ENCODE assay signal across 25 mouse cellular contexts in genomic region chr10:58209710-58210467, GRCm38 (mm10). TPM values are rescaled to one million over a fixed set of nuclear protein-coding genes. Genes with fewer than 3 reads are reported as not detected.
DNase-seq lines count a peak whose midpoint lies in the region; TF ChIP-seq lines count a peak whose summit lies in the region.
"Had no signal": no experiment of that assay in that cellular context is flagged by ENCODE, and none has a peak within 500 bp of the region (broad histone marks: within the 10 kb centered on the region; RNA-seq: fewer than 3 reads in every experiment).

No protein-coding gene starts in this region.

- no peak overlapping the region for H3K4me3 ChIP-seq in kidney, adult 2 months (ENCODE audit: insufficient read depth, low read depth, low read length)
- H3K4me3 ChIP-seq: embryonic facial prominence, embryonic 13.5 days; embryonic facial prominence, embryonic 15.5 days; erythroblast, embryonic 14.5 days; forebrain, embryonic 10.5 days; forebrain, embryonic 12.5 days had no signal

- TF ChIP-seq POLR2A in kidney, adult 2 months (IDR thresholded peaks at IDR 0.05; ENCODE audit: low read depth, low read length), result no peak

- H3K27ac ChIP-seq in kidney, adult 2 months (ENCODE audit: insufficient read depth, low read depth, low read length), result no peak overlapping the region
- H3K27ac ChIP-seq: embryonic facial prominence, embryonic 13.5 days; embryonic facial prominence, embryonic 15.5 days; forebrain, embryonic 10.5 days; forebrain, embryonic 12.5 days had no signal

- no peaks in the 10 kb centered on the region for H3K4me1 ChIP-seq in kidney, adult 2 months (ENCODE audit: control insufficient read depth, insufficient read depth, low read length)
- H3K4me1 ChIP-seq: embryonic facial prominence, embryonic 13.5 days; embryonic facial prominence, embryonic 15.5 days; forebrain, embryonic 10.5 days; forebrain, embryonic 12.5 days had no signal

- TF ChIP-seq CTCF in kidney, adult 2 months (conservative IDR thresholded peaks at IDR 0.05; ENCODE audit: insufficient read depth, insufficient read length, low read depth, low read length), result no peak

- WGBS in kidney, adult 2 months, result 73% methylated on average over 2 of the region's 2 CpGs

- no peaks in the 10 kb centered on the region for H3K27me3 ChIP-seq in kidney, adult 2 months (replicated peaks; ENCODE audit: control insufficient read depth, insufficient read depth, low read length)
- H3K27me3 ChIP-seq: embryonic facial prominence, embryonic 13.5 days; embryonic facial prominence, embryonic 15.5 days; forebrain, embryonic 12.5 days had no signal

- no peaks in the 10 kb centered on the region for H3K36me3 ChIP-seq in kidney, adult 2 months (ENCODE audit: control insufficient read depth, insufficient read depth, low read length)
- H3K36me3 ChIP-seq: embryonic facial prominence, embryonic 13.5 days; embryonic facial prominence, embryonic 15.5 days; forebrain, embryonic 10.5 days; forebrain, embryonic 12.5 days had no signal

- DNase-seq in kidney, adult 2 months, result peak; percentile 19
- DNase-seq in kidney, postnatal 10 days, result no peak
- DNase-seq in spleen, postnatal 4 days (ENCODE audit: low spot score in 2 of 2), result peak; percentile 16 to 69
- DNase-seq in spleen, postnatal 14 days (ENCODE audit: low spot score in 2 of 2), result no peak
- no peak for DNase-seq in urinary bladder, postnatal 36 days (ENCODE audit: low spot score in 2 of 2)
- DNase-seq: adrenal gland, adult 2 months; adrenal gland, postnatal 10 days; adrenal gland, postnatal 25 days; cerebellum, adult 11 months; cerebellum, adult 18-20 months; cerebellum, adult 8-10 months; cerebellum, adult 9-11 months; cerebellum, postnatal 14 days; cerebellum, postnatal 36 days; embryo, embryonic 11 days had no signal

RNA-seq across cellular contexts. Expression of gene AW822073, which starts 14.8 kb away (rescaled TPM):
- polyA plus RNA-seq in kidney, adult 2 months (2012; rRNA removed), result not detected in 2 replicates
- polyA plus RNA-seq: adrenal gland, adult 2 months; brain, embryonic 14.5 days; C2C12; embryonic facial prominence, embryonic 11.5 days; embryonic facial prominence, embryonic 13.5 days; embryonic facial prominence, embryonic 15.5 days; erythroblast, embryonic 14.5 days; forebrain, embryonic 10.5 days; forebrain, embryonic 12.5 days; forebrain, embryonic 14.5 days; forebrain, embryonic 16.5 days had no signal

RNA-seq across cellular contexts. Expression of gene Duxf3, which starts 22.6 kb away (rescaled TPM):
- polyA plus RNA-seq in kidney, adult 2 months (2012; rRNA removed), result not detected in 2 replicates
- polyA plus RNA-seq: adrenal gland, adult 2 months; brain, embryonic 14.5 days; C2C12; embryonic facial prominence, embryonic 11.5 days; embryonic facial prominence, embryonic 13.5 days; embryonic facial prominence, embryonic 15.5 days; erythroblast, embryonic 14.5 days; forebrain, embryonic 10.5 days; forebrain, embryonic 12.5 days; forebrain, embryonic 14.5 days; forebrain, embryonic 16.5 days had no signal

RNA-seq across cellular contexts. Expression of gene Gm4981, which starts 26.6 kb away (rescaled TPM):
- not detected in 2 replicates for polyA plus RNA-seq in kidney, adult 2 months (2012; rRNA removed)
- polyA plus RNA-seq: adrenal gland, adult 2 months; brain, embryonic 14.5 days; C2C12; embryonic facial prominence, embryonic 11.5 days; embryonic facial prominence, embryonic 13.5 days; embryonic facial prominence, embryonic 15.5 days; erythroblast, embryonic 14.5 days; forebrain, embryonic 10.5 days; forebrain, embryonic 12.5 days; forebrain, embryonic 14.5 days; forebrain, embryonic 16.5 days had no signal

RNA-seq across cellular contexts. Expression of gene Gcc2, which starts 45.4 kb away (rescaled TPM):
- 11.3 and 13.0 TPM in 2 replicates for polyA plus RNA-seq in kidney, adult 2 months (2012; rRNA removed)

Comparison
In these comparisons a context has a peak if more than half of its experiments do, and no peak if none do; other contexts are left out.
1. DNase-seq: peak in kidney, adult 2 months (single experiment) and spleen, postnatal 4 days (2 of 2); none in kidney, postnatal 10 days (single experiment), spleen, postnatal 14 days (0 of 2) and urinary bladder, postnatal 36 days (0 of 2).